Mouse (Mus musculus) limb, embryonic 12.5 days (tissue): Measurements from ENCODE around the gene Il4ra. TPM values are rescaled to one million over a fixed set of nuclear protein-coding genes. Genes with fewer than 3 reads are reported as not detected.

Source experiments
- ATAC-seq: fragments of 200-750 bp; cut with Nextera tagmentation; 2 replicates; pipeline ENCODE4 v1.8.0; 2017; ENCODE audit warnings: low read depth, moderate TSS enrichment; ENCODE audit not compliant: insufficient number of reproducible peaks, insufficient read depth, low FRiP score, low TSS enrichment
- H3K27ac ChIP-seq: fragments of 300-500 bp; sonication (generic); 2 replicates; pipeline ENCODE4 v1.5.1; 2016; ENCODE audit warnings: mild to moderate bottlenecking, moderate library complexity
- H3K27me3 ChIP-seq: fragments of 300-500 bp; sonication (generic); 2 replicates; pipeline ENCODE4 v1.6.1; 2016; ENCODE audit warnings: mild to moderate bottlenecking, moderate library complexity
- H3K36me3 ChIP-seq: fragments of 300-500 bp; sonication (generic); 2 replicates; pipeline ENCODE4 v1.6.1; 2016; ENCODE audit warnings: mild to moderate bottlenecking, moderate library complexity
- H3K4me1 ChIP-seq: fragments of 300-500 bp; sonication (generic); replicated peaks from 2 replicates; pipeline ENCODE4 v1.6.1; 2016
- H3K4me2 ChIP-seq: fragments of 300-500 bp; sonication (generic); 2 replicates; pipeline ENCODE4 v1.6.1; 2016; ENCODE audit warnings: mild to moderate bottlenecking, moderate library complexity
- H3K4me3 ChIP-seq: fragments of 300-500 bp; sonication (generic); replicated peaks from 2 replicates; pipeline ENCODE4 v1.5.1; 2016; ENCODE audit warnings: mild to moderate bottlenecking
- H3K9ac ChIP-seq: fragments of 300-500 bp; sonication (generic); replicated peaks from 2 replicates; pipeline ENCODE4 v1.6.1; 2016; ENCODE audit warnings: mild to moderate bottlenecking, moderate library complexity
- H3K9me3 ChIP-seq: fragments of 300-500 bp; sonication (generic); 2 replicates; pipeline ENCODE4 v1.6.1; 2016; ENCODE audit warnings: mild to moderate bottlenecking, moderate library complexity
- WGBS: fragments of 180-500 bp; shearing (Covaris S2); methylation state at CpG from one replicate; pipeline ENCODE4 v1.1.7; 2016; 5-methylcytosine and 5-hydroxymethylcytosine counted together
- polyA plus RNA-seq: library from polyadenylated mRNA; unstranded; fragments of >200 nt; fragmentation: Nextera tagmentation; extraction: Ambion mirVana; gene quantifications from 2 replicates; pipeline ENCODE4 v1.2.1, GENCODE M21; 2016

Il4ra gene
- polyA plus RNA-seq, 1 experiment from 2014 or later: 4.6 TPM

DNA sequence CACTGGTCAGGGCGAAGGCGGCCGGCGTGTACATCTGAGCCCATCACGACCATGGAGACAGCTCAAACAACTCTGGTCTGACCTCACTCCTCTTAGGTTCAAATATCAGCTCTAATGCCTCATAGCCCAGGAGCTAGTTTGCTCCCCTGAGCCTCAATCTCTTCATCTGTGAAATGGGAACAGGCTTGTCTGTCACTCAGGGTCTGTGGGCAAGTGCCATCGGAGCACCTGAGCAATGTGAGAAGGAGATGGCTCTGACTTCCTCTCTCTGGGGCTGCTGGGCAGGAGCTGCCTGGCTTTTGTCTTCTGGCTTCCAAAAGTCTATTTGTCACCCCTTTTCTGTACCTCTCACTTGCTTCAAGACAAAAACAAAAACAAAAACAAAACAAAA lies 49.4 kb downstream of the Il4ra start:
- Histone ChIP-seq H3K4me3 (no peak overlapping the region), H3K9me3 (no peaks in the 10 kb centered on the region), H3K27ac (no peak overlapping the region), H3K9ac (no peak overlapping the region), H3K4me1 (no peaks in the 10 kb centered on the region), H3K27me3 (no peaks in the 10 kb centered on the region; the same call in 1 of the 2 replicates), H3K4me2 (no peak overlapping the region), H3K36me3 (no peaks in the 10 kb centered on the region)
- WGBS: 84% methylated on average over 6 of the region's 6 CpGs
- no peak for ATAC-seq

DNA sequence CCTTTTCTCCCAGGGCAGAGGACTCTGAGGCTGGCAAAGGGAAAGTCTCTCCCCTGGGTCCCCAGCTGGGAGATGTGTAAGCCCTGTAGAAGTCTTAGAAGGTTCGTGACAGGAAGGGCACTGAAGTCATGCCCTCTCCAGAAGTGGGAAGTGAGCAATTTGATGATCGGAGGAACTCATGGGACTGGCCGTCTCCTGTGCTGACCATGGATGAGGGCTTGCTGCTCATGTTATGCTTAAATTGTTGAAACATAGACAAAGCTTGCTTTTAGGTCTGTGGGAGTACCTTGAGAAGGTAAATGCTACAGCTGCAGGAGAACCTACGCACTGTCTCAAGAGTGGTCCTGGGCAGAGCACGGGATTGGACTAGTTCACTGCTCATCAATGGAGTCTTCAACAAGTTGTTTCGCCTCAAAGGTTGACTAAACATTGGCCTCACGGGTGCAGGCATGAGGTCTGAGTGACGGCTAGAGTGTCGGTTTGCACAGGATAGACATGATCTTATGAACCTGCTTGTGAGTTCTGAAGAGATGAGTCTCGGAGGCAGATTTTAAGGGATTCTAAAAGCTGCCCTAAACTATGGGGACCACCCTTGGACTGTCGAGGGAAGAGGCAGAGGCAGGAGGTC lies 50.0 kb downstream of the Il4ra start:
- Histone ChIP-seq H3K4me3 (no peak overlapping the region), H3K36me3 (no peaks in the 10 kb centered on the region), H3K9me3 (no peaks in the 10 kb centered on the region), H3K9ac (no peak overlapping the region), H3K4me2 (no peak overlapping the region), H3K27me3 (no peaks in the 10 kb centered on the region; the same call in 1 of the 2 replicates), H3K4me1 (no peaks in the 10 kb centered on the region), H3K27ac (no peak overlapping the region)
- 79% methylated on average over 11 of the region's 11 CpGs for WGBS
- ATAC-seq: no peak

GRCm38 (mm10) chr7:125603185-125603631 lies 51.3 kb downstream of the Il4ra start, which contains the start of gene Il21r:
Gene Il21r, plus strand, starts transcription at chr7:125603429.
- H3K9me3 ChIP-seq: no peaks in the 10 kb centered on the region
- H3K9ac ChIP-seq: no peak within 1 kb of the TSS
- no peak within 1 kb of the TSS for H3K4me2 ChIP-seq

DNA sequence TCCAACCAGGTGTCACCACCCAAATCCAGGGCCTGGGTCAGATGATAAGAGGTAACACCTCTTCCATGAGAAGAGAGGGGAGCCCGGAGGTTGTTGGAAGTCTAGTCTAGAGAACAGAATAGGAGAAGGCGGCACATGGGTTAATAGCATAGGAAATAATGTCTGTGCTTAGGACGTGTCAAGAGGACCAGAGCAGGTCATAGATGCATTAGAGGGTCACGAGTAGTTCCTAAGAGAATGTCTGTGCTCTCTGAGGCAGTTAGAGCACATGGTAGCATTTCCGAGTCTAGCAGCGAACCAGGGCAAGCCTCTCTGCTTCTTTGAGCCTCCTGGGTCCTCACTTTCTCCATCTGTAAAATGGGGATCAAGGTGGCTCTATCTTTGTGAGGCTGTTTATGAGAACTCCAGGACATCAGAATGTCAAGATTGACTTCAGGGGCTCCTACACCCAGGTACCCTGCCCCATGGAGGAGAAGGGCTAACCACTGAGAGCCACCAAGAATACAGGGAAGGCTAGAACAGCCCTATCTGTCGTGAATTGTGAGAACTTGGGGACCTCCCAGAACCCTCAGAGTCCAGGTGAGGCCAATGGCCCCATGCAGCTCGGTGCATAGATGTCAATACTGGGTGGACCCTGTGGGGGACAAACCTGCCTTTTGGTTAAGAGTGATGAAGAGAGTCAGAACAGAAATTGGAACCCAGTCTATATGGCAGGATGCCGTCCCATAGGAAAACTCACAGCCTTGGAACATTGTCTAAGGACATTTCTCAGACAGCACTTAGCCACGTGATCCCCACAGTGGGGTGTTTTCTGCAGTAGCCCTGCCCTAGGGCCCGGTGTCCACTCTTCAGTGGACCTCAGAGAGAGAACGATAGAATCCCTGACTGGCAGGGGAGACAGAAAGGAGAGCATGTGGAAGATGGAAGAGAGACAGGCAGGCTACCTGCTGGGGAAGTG lies 52.7 kb downstream of the Il4ra start:
- no peak overlapping the region for H3K4me3 ChIP-seq
- no peak overlapping the region for H3K27ac ChIP-seq
- H3K9ac ChIP-seq: no peak overlapping the region
- WGBS: 80% methylated on average over 12 of the region's 12 CpGs
- no peaks in the 10 kb centered on the region; the same call in 1 of the 2 replicates for H3K27me3 ChIP-seq
- H3K36me3 ChIP-seq: no peaks in the 10 kb centered on the region
- H3K4me1 ChIP-seq: no peaks in the 10 kb centered on the region
- no peak for ATAC-seq
- H3K4me2 ChIP-seq: no peak overlapping the region
- no peaks in the 10 kb centered on the region for H3K9me3 ChIP-seq

More at GRCm38 (mm10) chr7:125603185-125603631, 51.3 kb downstream of the Il4ra start, which contains the start of gene Il21r:
- no peaks in the 10 kb centered on the region for H3K36me3 ChIP-seq
- WGBS: 70% methylated on average over 11 of the region's 11 CpGs
- no peak within 1 kb of the TSS for H3K4me3 ChIP-seq
- no peak within 1 kb of the TSS for H3K27ac ChIP-seq
- no peaks in the 10 kb centered on the region; the same call in 1 of the 2 replicates for H3K27me3 ChIP-seq
- no peak for ATAC-seq
- no peaks in the 10 kb centered on the region for H3K4me1 ChIP-seq

GRCm38 (mm10) chr7:125605725-125606139 lies 53.8 kb downstream of the Il4ra start:
- no peak overlapping the region for H3K4me2 ChIP-seq
- no peak overlapping the region for H3K9ac ChIP-seq
- H3K27me3 ChIP-seq: no peaks in the 10 kb centered on the region; the same call in 1 of the 2 replicates
- no peaks in the 10 kb centered on the region for H3K36me3 ChIP-seq
- H3K4me3 ChIP-seq: no peak overlapping the region
- no peak for ATAC-seq
- no peak overlapping the region for H3K27ac ChIP-seq
- H3K4me1 ChIP-seq: no peaks in the 10 kb centered on the region
- WGBS: 41% methylated on average over 4 of the region's 4 CpGs
- H3K9me3 ChIP-seq: no peaks in the 10 kb centered on the region

DNA sequence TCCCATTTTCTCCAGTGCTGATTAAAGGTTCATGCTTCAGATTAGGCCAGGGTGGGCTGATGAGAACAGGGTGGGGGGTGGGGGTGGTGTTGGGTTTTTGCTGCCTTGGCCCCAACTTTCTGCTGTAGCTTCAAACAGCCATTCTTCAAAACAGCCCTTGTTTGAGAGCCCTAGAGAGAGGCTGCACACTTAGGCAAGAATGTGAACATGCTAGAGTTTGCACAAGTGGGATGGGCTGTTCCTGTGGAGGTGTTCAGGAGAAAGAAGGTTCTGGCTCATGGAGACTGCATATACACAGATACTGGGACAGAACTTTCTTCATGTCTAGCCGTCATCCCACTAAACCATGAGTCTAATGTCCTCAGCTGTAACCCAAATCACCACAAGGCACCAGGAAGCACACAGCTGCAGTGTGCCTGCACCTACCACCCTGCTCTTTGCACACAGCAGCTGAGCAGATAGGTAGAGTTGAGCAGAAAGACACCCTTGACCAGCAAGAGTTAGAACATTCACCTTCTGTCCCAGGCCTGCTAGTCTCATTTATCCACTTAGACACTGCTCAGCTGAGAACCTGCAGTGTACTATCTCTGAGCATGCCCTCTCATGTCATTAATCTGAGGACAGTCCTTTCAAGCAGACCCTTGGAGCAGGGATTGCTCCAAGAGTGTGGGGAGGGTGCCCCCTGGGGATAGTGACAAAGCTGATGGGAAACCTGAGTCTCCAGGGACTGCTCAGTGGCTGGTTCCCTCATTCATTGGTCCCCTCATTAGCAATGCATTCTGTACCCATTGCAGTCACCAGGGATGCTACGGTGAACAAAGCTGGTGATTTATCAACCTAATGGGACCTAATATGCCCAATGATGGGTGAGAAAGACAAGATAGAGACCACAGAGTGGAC lies 54.6 kb downstream of the Il4ra start:
- Histone ChIP-seq H3K4me3 (no peak overlapping the region), H3K27ac (no peak overlapping the region), H3K36me3 (no peaks in the 10 kb centered on the region), H3K9me3 (no peaks in the 10 kb centered on the region), H3K4me2 (no peak overlapping the region), H3K9ac (no peak overlapping the region), H3K27me3 (no peaks in the 10 kb centered on the region; the same call in 1 of the 2 replicates), H3K4me1 (no peaks in the 10 kb centered on the region)
- ATAC-seq: no peak
- WGBS: 82% methylated on average over 2 of the region's 2 CpGs

- Histone ChIP-seq H3K27ac (no peak overlapping the region), H3K4me1 (no peaks in the 10 kb centered on the region), H3K4me2 (no peak overlapping the region), H3K36me3 (no peaks in the 10 kb centered on the region), H3K9ac (no peak overlapping the region), H3K4me3 (no peak overlapping the region), H3K27me3 (no peaks in the 10 kb centered on the region; the same call in 1 of the 2 replicates), H3K9me3 (no peaks in the 10 kb centered on the region)
- WGBS: 60% methylated on average over 6 of the region's 6 CpGs
- ATAC-seq: no peak
Observed at GRCm38 (mm10) chr7:125607384-125608182, 55.7 kb downstream of the Il4ra start.

GRCm38 (mm10) chr7:125608183-125608688 lies 56.3 kb downstream of the Il4ra start:
- 90% methylated on average over 4 of the region's 4 CpGs for WGBS
- H3K27me3 ChIP-seq: no peaks in the 10 kb centered on the region; the same call in 1 of the 2 replicates
- ATAC-seq: no peak

GRCm38 (mm10) chr7:125613579-125613978 lies 61.7 kb downstream of the Il4ra start:
- Histone ChIP-seq H3K27me3 (no peaks in the 10 kb centered on the region), H3K4me2 (no peak overlapping the region), H3K9ac (no peak overlapping the region), H3K27ac (no peak overlapping the region), H3K4me3 (no peak overlapping the region), H3K9me3 (no peaks in the 10 kb centered on the region), H3K4me1 (no peaks in the 10 kb centered on the region), H3K36me3 (no peaks in the 10 kb centered on the region)
- ATAC-seq: no peak
- 56% methylated on average over 5 of the region's 5 CpGs for WGBS

More at GRCm38 (mm10) chr7:125608183-125608688, 56.3 kb downstream of the Il4ra start:
- no peaks in the 10 kb centered on the region for H3K4me1 ChIP-seq
- no peak overlapping the region for H3K27ac ChIP-seq
- no peak overlapping the region for H3K4me2 ChIP-seq
- no peaks in the 10 kb centered on the region for H3K9me3 ChIP-seq
- no peak overlapping the region for H3K4me3 ChIP-seq
- H3K36me3 ChIP-seq: no peaks in the 10 kb centered on the region
- H3K9ac ChIP-seq: no peak overlapping the region

DNA sequence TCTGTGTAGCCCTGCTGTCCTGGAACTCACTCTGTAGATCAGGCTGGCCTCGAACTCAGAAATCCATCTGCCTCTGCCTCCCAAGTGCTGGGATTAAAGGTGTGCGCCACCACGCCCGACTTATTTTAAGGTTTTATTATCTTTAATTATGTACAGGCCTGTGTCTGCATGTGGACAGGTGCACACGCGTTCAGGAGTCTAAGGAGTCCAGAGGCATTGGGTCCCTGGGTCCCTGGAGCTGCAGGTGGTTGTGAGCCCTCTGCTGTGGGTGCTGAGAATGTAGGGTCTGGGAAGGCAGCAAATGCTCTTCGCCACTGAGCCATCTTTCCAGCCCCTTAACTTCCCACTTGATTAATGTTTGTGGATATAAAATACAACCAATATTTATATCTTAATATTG lies 63.5 kb downstream of the Il4ra start:
- Histone ChIP-seq H3K36me3 (no peaks in the 10 kb centered on the region), H3K4me3 (no peak overlapping the region), H3K27me3 (no peaks in the 10 kb centered on the region), H3K27ac (no peak overlapping the region), H3K4me1 (no peaks in the 10 kb centered on the region), H3K9ac (no peak overlapping the region), H3K4me2 (no peak overlapping the region), H3K9me3 (no peaks in the 10 kb centered on the region)
- ATAC-seq: no peak
- 83% methylated on average over 7 of the region's 7 CpGs for WGBS
